Mouse (Mus musculus): ENCODE results near the gene Sytl3.

Sytl3 gene

DNA sequence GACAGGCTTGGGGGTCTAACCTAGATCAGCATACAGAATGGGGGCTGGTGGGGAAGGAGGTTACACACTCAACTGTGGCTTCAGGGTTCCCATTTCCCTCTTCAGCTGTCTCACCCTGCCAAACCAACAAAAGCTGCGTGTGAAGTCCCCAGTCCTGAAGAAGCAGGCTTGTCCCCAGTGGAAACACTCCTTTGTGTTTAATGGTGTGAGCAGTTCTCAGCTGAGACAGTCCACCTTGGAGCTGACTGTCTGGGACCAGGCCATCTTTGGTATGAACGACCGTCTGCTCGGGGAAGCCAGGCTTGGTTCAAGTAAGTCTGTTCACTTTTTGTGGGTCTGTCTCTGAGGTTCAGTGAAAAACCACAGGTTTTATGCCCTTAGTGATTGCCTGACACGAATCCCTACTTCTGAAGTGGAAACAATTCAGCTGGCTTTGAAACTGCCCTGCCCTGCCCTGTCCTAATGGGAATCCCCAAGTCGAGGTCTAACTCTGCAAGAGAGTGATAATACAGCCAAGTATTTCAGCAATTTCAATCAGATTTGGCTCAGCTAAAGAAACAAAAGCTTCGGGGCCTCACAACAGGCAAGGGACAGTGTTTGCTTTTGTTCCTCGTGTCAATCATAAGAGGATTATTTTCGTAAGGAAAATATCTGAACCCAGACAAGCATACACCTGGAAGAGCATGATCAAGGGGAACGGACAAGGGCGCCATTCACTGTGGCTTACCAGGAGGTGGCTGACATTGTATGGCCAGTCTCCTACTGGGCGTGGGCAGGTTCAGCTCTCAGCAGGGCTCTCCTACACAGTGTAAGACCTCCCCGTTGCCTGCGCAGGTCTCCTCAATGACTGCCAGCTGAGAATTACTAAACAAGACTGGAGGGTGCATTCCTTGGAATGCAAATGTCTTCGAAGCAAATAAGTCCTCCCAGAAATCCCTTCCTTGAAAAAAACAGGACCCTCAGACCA, 77.7 kb downstream of the Sytl3 start:
- DNase-seq (ENCODE audit: low read depth, low spot score) = no peak

DNA sequence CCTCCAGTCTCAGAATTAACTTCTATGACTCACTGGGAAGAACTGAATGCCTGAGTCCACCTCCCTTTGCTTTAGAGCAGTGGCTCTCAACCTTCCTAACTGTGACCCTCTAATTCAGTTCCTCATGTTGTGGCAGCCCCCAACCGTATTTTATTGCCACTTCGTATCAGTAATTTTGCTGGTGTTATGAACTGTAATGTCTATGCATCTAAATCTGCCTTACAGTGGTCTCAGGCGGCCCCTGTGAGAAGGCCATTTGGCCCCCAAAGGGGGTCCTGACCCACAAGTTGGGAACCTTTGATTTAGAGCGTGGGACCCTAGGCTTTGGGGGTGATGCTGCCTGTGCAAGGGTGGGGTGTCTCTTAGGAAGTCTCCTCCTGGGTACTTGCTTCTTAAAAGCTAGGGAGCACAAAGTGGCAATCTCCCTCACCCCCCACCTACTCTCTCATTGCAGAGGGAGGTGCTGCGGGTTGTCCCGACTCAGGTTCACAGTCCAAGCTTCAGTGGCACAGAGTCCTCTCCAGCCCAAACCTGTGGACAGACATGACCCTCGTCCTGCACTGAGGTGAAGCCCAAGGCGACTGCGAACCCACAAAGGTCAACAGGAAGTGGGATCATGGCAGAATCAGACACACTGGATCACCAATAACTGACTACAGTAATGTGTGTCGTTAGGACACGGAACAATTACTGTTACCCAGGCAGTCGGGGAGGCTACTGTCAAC, 78.5 kb downstream of the Sytl3 start:
- no peak for DNase-seq (ENCODE audit: low read depth, low spot score)

GRCm38 (mm10) chr17:6738836-6739235, 79.9 kb downstream of the Sytl3 start:
- DNase-seq (ENCODE audit: low read depth, low spot score) = no peak

DNA sequence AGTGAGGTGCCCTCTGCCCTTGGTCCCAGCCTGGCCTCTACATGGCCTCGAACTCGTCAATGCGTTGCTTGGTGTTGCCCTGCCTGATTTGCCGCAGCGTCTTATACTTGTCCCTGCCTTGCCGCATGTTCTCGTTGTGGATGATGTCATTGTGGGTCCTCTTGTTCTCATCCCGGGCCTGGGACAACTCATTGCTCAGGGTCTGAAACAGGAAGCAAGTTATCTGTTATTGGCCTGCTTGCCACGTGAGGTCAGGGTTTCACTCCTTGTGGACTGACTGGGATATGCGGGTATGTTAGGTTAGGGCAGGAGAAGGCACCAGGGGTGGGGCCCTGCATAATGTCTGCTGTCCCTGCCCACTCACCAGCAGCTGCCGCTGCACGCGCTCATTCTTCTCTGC, 80.4 kb downstream of the Sytl3 start:
- no peak for DNase-seq (ENCODE audit: low read depth, low spot score)

GRCm38 (mm10) chr17:6739756-6740155, 80.9 kb downstream of the Sytl3 start:
- DNase-seq (ENCODE audit: low read depth, low spot score) = no peak

DNA sequence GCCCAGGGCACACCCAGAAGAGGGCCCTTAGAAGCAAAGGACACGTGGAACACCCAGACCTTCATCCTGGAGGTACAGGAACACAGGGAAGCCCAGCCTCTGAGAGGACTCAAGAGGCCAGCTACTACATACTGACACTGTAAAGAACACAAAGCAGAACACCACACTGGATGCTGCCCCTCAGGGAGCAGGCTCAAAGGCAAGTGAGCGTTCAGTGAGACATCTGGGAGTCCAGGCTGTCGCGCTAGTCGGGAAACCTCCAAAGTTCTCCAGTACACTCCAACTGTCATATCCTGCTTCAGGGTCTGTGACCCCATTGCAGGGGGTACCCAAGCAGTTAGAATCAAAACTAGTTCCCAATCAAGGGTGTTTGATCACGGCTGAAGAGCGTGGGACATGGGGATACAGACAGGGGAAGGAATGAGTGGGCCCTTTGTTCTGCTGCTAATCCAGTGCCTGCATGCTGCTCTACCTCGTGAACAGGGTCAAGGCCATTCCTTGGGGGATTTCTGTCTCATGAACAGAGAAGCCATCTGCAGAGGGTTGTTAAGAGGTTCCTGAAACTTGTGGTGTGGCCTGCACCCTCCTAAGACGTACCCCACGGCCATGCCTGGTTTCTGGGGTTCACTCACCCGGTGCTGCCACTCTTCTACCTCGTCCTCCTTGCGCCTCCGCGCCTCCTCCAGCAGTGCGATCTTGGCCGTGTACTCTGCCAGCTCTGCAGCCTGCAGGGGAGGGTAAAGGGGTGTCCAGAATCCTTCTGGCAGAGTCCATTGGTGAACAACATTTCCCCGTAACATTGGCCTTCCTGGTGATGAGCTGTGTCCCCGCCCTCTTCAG, 81.7 kb downstream of the Sytl3 start:
- no peak for DNase-seq (ENCODE audit: low read depth, low spot score)

- no peak for DNase-seq (ENCODE audit: low read depth, low spot score)
Observed at GRCm38 (mm10) chr17:6741271-6741670, 82.4 kb downstream of the Sytl3 start.

DNA sequence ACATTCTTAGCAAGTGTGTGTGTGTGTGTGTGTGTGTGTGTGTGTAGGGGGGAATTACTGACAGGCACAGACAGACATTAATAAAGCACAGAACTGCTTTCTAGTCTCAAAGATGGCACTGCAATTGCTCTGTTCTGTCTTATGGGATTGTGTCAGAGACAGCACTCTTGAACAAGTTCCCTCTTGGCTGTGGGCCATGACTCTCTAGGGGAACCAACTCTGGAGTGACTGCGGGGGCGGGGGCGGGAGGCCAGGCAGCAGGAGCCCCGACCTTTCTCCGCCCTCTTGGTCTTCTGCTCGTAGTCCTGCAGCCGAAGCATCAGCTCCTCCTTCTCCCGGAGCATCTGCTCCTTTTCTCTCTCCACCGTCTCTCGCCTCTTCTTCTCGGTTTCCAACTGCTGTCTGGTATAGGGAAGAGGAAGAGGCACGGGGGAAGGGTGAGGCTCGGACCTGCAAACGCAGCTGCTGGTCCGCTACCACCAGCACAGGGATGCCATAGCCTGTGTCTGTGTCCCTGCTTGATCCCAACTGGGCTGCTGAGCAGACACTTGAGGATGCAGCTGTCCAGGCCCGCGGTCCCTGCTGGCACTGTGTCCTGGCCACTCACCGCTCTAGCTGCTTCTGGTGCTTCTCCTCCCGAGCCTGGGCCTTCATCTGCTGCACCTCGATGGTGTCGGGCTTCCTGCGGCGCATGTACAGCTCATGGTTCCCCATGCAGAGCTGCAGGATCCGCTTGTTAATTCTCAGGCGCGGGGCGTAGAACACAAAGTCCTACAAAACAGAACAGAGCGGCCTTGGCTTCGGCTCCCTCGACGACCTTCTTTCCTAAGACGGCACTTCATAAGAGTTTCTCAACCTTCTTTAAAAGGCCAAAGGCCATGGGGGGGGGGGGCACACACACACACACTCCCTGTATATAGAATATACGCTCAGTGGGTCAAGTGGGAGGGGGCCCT, 83.5 kb downstream of the Sytl3 start:
- DNase-seq (ENCODE audit: low read depth, low spot score) = no peak

- no peak for DNase-seq (ENCODE audit: low read depth, low spot score)
Observed at GRCm38 (mm10) chr17:6743039-6743575, 84.2 kb downstream of the Sytl3 start.

GRCm38 (mm10) chr17:6743787-6744239, 84.9 kb downstream of the Sytl3 start:
- DNase-seq (ENCODE audit: low read depth, low spot score) = no peak

GRCm38 (mm10) chr17:6744366-6744765, 85.5 kb downstream of the Sytl3 start:
- DNase-seq (ENCODE audit: low read depth, low spot score) = no peak

- DNase-seq (ENCODE audit: low read depth, low spot score) = no peak
Observed at GRCm38 (mm10) chr17:6744871-6745270, 86.0 kb downstream of the Sytl3 start.

GRCm38 (mm10) chr17:6745503-6745902, 86.6 kb downstream of the Sytl3 start:
- no peak for DNase-seq (ENCODE audit: low read depth, low spot score)

DNA sequence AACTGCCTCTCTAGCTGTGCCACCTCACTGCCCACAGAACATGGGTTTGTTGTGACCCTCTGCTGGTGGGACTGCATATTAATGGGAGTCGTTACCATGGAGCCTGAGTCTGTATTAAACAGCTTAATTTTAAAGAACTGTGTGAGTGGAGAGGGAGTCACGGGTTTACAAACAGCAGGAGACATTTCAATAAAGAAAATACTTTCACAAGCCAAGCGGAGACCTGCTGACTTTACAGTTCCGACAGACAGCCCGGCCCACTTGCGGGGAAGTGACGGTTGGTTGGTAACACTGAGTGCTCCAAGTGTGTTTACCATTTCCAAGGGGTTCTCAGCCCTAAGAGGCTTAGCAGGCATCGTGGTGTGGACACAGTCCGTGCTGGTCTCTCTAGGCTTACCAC, 87.1 kb downstream of the Sytl3 start:
- DNase-seq (ENCODE audit: low read depth, low spot score) = no peak

- no peak for DNase-seq (ENCODE audit: low read depth, low spot score)
Observed at GRCm38 (mm10) chr17:6746452-6747231, 87.7 kb downstream of the Sytl3 start.

- DNase-seq (ENCODE audit: low read depth, low spot score) = no peak
Observed at GRCm38 (mm10) chr17:6747478-6747877, 88.6 kb downstream of the Sytl3 start.

DNA sequence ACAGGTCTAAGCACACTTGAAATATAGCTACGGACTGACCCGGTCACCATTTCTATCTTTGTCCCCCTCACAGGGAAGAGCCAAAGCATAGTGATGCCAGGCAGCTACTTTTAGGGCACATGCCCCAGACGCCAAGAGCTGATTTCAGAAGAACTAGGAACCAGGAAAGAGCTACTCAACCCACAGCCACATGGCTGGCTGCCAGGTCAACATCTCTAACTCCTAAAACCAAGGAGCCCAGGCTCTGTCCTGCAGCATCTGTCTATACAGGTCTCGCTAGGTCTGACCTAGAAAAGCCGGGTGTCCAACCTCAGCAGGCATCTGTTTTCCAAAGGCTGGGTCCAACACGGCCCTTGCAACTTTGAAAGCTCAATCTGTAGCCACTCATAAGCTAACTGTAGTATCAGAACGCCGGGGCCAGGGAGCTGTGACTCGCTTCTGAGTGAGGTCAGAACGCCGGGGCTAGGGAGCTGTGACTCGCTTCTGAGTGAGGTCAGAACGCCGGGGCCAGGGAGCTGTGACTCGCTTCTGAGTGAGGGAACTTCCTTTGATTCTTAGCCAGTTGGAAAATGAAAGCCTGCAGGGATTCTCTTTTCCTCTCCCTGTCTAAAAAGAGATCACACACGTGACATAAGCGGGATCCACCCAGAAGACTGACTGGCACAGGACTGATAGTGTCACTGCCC, 90.0 kb downstream of the Sytl3 start:
- DNase-seq (ENCODE audit: low read depth, low spot score) = no peak

DNA sequence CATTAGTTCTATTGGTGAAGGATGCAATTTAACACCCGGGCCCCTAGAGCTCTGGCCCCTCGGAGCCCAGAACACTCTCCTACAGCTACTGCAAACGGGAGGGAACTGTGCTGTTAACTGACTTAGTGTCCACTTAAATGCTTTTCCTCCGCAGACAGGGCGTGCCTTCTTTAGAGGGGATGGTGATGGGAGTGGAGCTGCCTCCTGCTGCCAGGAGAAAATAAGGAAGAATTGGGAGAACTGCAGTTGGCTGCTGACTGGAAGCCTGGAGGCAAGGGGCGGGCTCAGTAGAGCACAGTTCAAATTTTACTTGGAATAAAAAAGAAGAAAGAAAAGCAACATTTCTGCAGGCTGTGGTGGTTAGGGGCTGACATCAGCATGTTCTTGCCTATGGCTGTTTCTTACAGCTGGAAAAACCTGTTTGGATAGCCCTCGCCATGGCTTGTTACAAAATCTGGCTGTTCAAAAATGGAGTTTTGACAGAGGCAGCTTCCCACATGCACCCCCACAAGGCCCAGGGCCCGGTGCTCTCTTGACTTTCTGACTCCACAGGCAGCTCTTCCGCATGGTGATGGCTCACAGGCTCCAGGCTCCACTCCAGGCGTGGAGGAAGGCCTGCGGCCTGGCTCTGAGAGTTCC, 92.4 kb downstream of the Sytl3 start:
- DNase-seq (ENCODE audit: low read depth, low spot score) = no peak

Data from mesoderm, embryonic 11.5 days (tissue).